Mouse (Mus musculus) thymus, adult 2 months (tissue): ENCODE results near the gene Bcdin3d. TPM values are rescaled to one million over a fixed set of nuclear protein-coding genes. Genes with fewer than 3 reads are reported as not detected.

Source experiments
- DNase-seq: peaks from one replicate; pipeline ENCODE4 v3.0.0; 2021
- H3K27ac ChIP-seq: fragments of 200-500 bp; 2 replicates; pipeline ENCODE4 v1.5.1; 2012; ENCODE audit warnings: low read length, control low read depth; ENCODE audit not compliant: control insufficient read depth, insufficient read depth
- H3K27me3 ChIP-seq: fragments of 200-500 bp; 2 replicates; pipeline ENCODE4 v1.6.1; 2012; ENCODE audit warnings: mild to moderate bottlenecking, low read length, moderate library complexity, mixed read lengths; ENCODE audit not compliant: control insufficient read depth, insufficient read depth
- H3K36me3 ChIP-seq: fragments of 200-500 bp; 2 replicates; pipeline ENCODE4 v1.6.1; 2012; ENCODE audit warnings: mild to moderate bottlenecking, low read length, moderate library complexity; ENCODE audit not compliant: control insufficient read depth, insufficient read depth
- H3K4me1 ChIP-seq: fragments of 200-500 bp; replicated peaks from 2 replicates; pipeline ENCODE4 v1.6.1; 2012; ENCODE audit warnings: low read length; ENCODE audit not compliant: control insufficient read depth, insufficient read depth
- H3K4me3 ChIP-seq: fragments of 200-500 bp; 2 replicates; pipeline ENCODE4 v1.5.1; 2012; ENCODE audit warnings: mild to moderate bottlenecking, low read length, control low read depth, moderate library complexity; ENCODE audit not compliant: control insufficient read depth, insufficient read depth
- CTCF ChIP-seq: fragments of 200-500 bp; IDR thresholded peaks from 2 replicates; pipeline ENCODE4 v1.5.1; 2012; ENCODE audit warnings: mild to moderate bottlenecking, control low read depth, low read length, moderate library complexity, borderline replicate concordance; ENCODE audit not compliant: control insufficient read depth, poor library complexity, insufficient read depth; ENCODE audit errors: extremely low read depth
- POLR2A ChIP-seq: fragments of 200-500 bp; IDR thresholded peaks from 2 replicates; pipeline ENCODE4 v1.6.1; 2012; ENCODE audit warnings: mild to moderate bottlenecking, low read length, control low read depth, moderate library complexity; ENCODE audit not compliant: control insufficient read depth, poor library complexity, insufficient read depth; ENCODE audit errors: extremely low read depth
- WGBS: fragments of 180-500 bp; shearing (Covaris S2); methylation state at CpG from one replicate; pipeline ENCODE4 v1.1.7; 2018; 5-methylcytosine and 5-hydroxymethylcytosine counted together
- polyA plus RNA-seq: library from polyadenylated mRNA; depleted of rRNA; stranded (reverse); fragments of >200 nt; gene quantifications from 2 replicates; pipeline ENCODE4 v1.2.3, GENCODE M21; 2012

Gene Bcdin3d
- polyA plus RNA-seq, 1 experiment: 12.4 TPM

- Histone ChIP-seq H3K4me1 (peaks cover 10% of the 10 kb centered on the region), H3K36me3 (peaks cover 9% of the 10 kb centered on the region; the same call in 1 of the 2 replicates), H3K27me3 (no peaks in the 10 kb centered on the region), H3K4me3 (no peak overlapping the region), H3K27ac (no peak overlapping the region)
- WGBS: 93% methylated on average over 8 of the region's 8 CpGs
- TF ChIP-seq CTCF (no peak), POLR2A (no peak)
- no peak for DNase-seq
Observed at GRCm38 (mm10) chr15:99431967-99432366, 42.6 kb downstream of the Bcdin3d start.

- TF ChIP-seq CTCF (no peak), POLR2A (no peak)
- Histone ChIP-seq H3K4me1 (peaks cover 10% of the 10 kb centered on the region), H3K36me3 (peaks cover 9% of the 10 kb centered on the region; the same call in 1 of the 2 replicates), H3K27me3 (no peaks in the 10 kb centered on the region), H3K27ac (no peak overlapping the region), H3K4me3 (no peak overlapping the region)
- DNase-seq: no peak
- 91% methylated on average over 7 of the region's 7 CpGs for WGBS
Observed at GRCm38 (mm10) chr15:99431504-99431903, 43.0 kb downstream of the Bcdin3d start.

GRCm38 (mm10) chr15:99431063-99431462 lies 43.5 kb downstream of the Bcdin3d start:
- Histone ChIP-seq H3K4me3 (no peak overlapping the region), H3K27me3 (no peaks in the 10 kb centered on the region), H3K4me1 (peaks cover 10% of the 10 kb centered on the region), H3K27ac (no peak overlapping the region), H3K36me3 (peaks cover 9% of the 10 kb centered on the region; the same call in 1 of the 2 replicates)
- TF ChIP-seq POLR2A: no peak
- TF ChIP-seq CTCF: no peak
- DNase-seq: no peak
- WGBS: 96% methylated on average over 10 of the region's 10 CpGs

GRCm38 (mm10) chr15:99430394-99430793 lies 44.1 kb downstream of the Bcdin3d start:
- Histone ChIP-seq H3K27me3 (no peaks in the 10 kb centered on the region), H3K36me3 (peaks cover 9% of the 10 kb centered on the region; the same call in 1 of the 2 replicates), H3K4me1 (peaks cover 10% of the 10 kb centered on the region), H3K27ac (no peak overlapping the region), H3K4me3 (no peak overlapping the region)
- WGBS: 68% methylated on average over 8 of the region's 8 CpGs
- DNase-seq: no peak
- TF ChIP-seq CTCF (no peak), POLR2A (no peak)

- Histone ChIP-seq H3K27me3 (no peaks in the 10 kb centered on the region), H3K4me1 (peaks cover 7% of the 10 kb centered on the region), H3K27ac (no peak overlapping the region), H3K36me3 (0 out of 2 replicates have a peak, but pooled peaks cover 3% of the 10 kb centered on the region), H3K4me3 (no peak overlapping the region)
- 96% methylated on average over 9 of the region's 9 CpGs for WGBS
- DNase-seq: no peak
- no peak for TF ChIP-seq CTCF
- no peak for TF ChIP-seq POLR2A
Observed at GRCm38 (mm10) chr15:99423884-99424283, 50.6 kb downstream of the Bcdin3d start.

- no peak overlapping the region for H3K27ac ChIP-seq
- H3K36me3 ChIP-seq: no peaks in the 10 kb centered on the region
- DNase-seq: no peak
- 97% methylated on average over 10 of the region's 10 CpGs for WGBS
- no peak overlapping the region for H3K4me3 ChIP-seq
- peaks cover 7% of the 10 kb centered on the region for H3K4me1 ChIP-seq
- TF ChIP-seq POLR2A (no peak), CTCF (no peak)
- no peaks in the 10 kb centered on the region for H3K27me3 ChIP-seq
Observed at GRCm38 (mm10) chr15:99423131-99423530, 51.4 kb downstream of the Bcdin3d start.

GRCm38 (mm10) chr15:99422551-99422950 lies 52.0 kb downstream of the Bcdin3d start:
- 97% methylated on average over 23 of the region's 23 CpGs for WGBS
- H3K4me1 ChIP-seq: peaks cover 7% of the 10 kb centered on the region
- H3K27me3 ChIP-seq: no peaks in the 10 kb centered on the region
- H3K4me3 ChIP-seq: no peak overlapping the region
- no peak for DNase-seq
- H3K27ac ChIP-seq: no peak overlapping the region
- H3K36me3 ChIP-seq: no peaks in the 10 kb centered on the region
- TF ChIP-seq CTCF (no peak), POLR2A (no peak)
